Mouse (Mus musculus): Measurements from ENCODE around the gene 3110040M04Rik.
"Not testable (repeated sequence)": the region's sequence is repeated elsewhere in the genome, so short reads cannot be mapped to it uniquely, and the experiment has no call there.

- not testable (repeated sequence) for TF ChIP-seq GATA1, TAL1 (IDR thresholded peaks at IDR 0.05; ENCODE audit: low read length)
Measured at GRCm38 (mm10) chr1:151202771-151203170, 1.1 kb upstream of the 3110040M04Rik start.

All from erythroblast, embryonic 14.5 days (primary cell).